Mouse (Mus musculus) myocyte (in vitro differentiated cells): ENCODE measurements around the gene Olfr1013. TPM values are rescaled to one million over a fixed set of nuclear protein-coding genes. Genes with fewer than 3 reads are reported as not detected.

Experiments used
- polyA plus RNA-seq: library from polyadenylated mRNA; unstranded; fragments of >200 nt; fragmentation: generic; extraction: Trizol; gene quantifications from one replicate; pipeline ENCODE4 v1.2.1, GENCODE M21; 2012; ENCODE audit warnings: missing spikeins

Gene Olfr1013
- polyA plus RNA-seq, 1 experiment = not detected

Other genes starting within 250 kb of the Olfr1013 start
- not detected for gene 4833423E24Rik, start 248.1 kb upstream of the Olfr1013 start, polyA plus RNA-seq
- not detected for gene Olfr996, start 187.9 kb upstream of the Olfr1013 start, polyA plus RNA-seq
- not detected for gene Olfr998, start 178.2 kb upstream of the Olfr1013 start, polyA plus RNA-seq
- gene Olfr1000, start 155.2 kb upstream of the Olfr1013 start, polyA plus RNA-seq = not detected
- gene Olfr1002, start 116.4 kb upstream of the Olfr1013 start, polyA plus RNA-seq = not detected
- not detected for gene Olfr154, start 102.6 kb upstream of the Olfr1013 start, polyA plus RNA-seq
- gene Olfr1006, start 88.3 kb upstream of the Olfr1013 start, polyA plus RNA-seq = not detected
- not detected for gene Olfr1008, start 77.7 kb upstream of the Olfr1013 start, polyA plus RNA-seq
- gene Olfr1009, start 51.7 kb upstream of the Olfr1013 start, polyA plus RNA-seq = not detected
- not detected for gene Olfr1012, start 4.3 kb upstream of the Olfr1013 start, polyA plus RNA-seq
- not detected for gene Olfr1014, start 5.6 kb downstream of the Olfr1013 start, polyA plus RNA-seq
- gene Olfr1015, start 14.9 kb downstream of the Olfr1013 start, polyA plus RNA-seq = not detected
- gene Olfr1016, start 35.4 kb downstream of the Olfr1013 start, polyA plus RNA-seq = not detected
- not detected for gene Olfr1018, start 51.4 kb downstream of the Olfr1013 start, polyA plus RNA-seq
- not detected for gene Olfr1019, start 78.4 kb downstream of the Olfr1013 start, polyA plus RNA-seq
- not detected for gene Olfr1020, start 79.9 kb downstream of the Olfr1013 start, polyA plus RNA-seq
- not detected for gene Olfr1022, start 101.5 kb downstream of the Olfr1013 start, polyA plus RNA-seq
- gene Olfr1023, start 118.5 kb downstream of the Olfr1013 start, polyA plus RNA-seq = not detected
- not detected for gene Olfr1024, start 138.0 kb downstream of the Olfr1013 start, polyA plus RNA-seq
- gene Olfr1025-ps1, start 148.1 kb downstream of the Olfr1013 start, polyA plus RNA-seq = not detected
- gene Olfr1026, start 154.5 kb downstream of the Olfr1013 start, polyA plus RNA-seq = not detected
- not detected for gene Olfr1028, start 183.3 kb downstream of the Olfr1013 start, polyA plus RNA-seq
- gene Olfr1029, start 206.8 kb downstream of the Olfr1013 start, polyA plus RNA-seq = not detected
- not detected for gene Olfr1030, start 212.2 kb downstream of the Olfr1013 start, polyA plus RNA-seq
- not detected for gene Olfr1031, start 223.2 kb downstream of the Olfr1013 start, polyA plus RNA-seq
- gene Olfr1032, start 238.4 kb downstream of the Olfr1013 start, polyA plus RNA-seq = not detected